27 mouse cellular contexts compared by ENCODE assay signal in genomic region chr6:108336506-108336905, GRCm38 (mm10).
DNase-seq lines count a peak whose midpoint lies in the region; ATAC-seq and TF ChIP-seq lines count a peak whose summit lies in the region.
"Had no signal": no experiment of that assay in that cellular context is flagged by ENCODE, and none has a peak within 500 bp of the region (broad histone marks: within the 10 kb centered on the region; RNA-seq: fewer than 3 reads in every experiment).

No protein-coding gene starts in this region.

- no peak overlapping the region for H3K27ac ChIP-seq in heart, embryonic 11.5 days (ENCODE audit: low read depth, low read length)
- peak overlapping the region; percentile 70; the same call in 1 of the 2 replicates for H3K27ac ChIP-seq in left cerebral cortex, adult 2 months
- H3K27ac ChIP-seq: embryonic facial prominence, embryonic 13.5 days; embryonic facial prominence, embryonic 15.5 days; forebrain, embryonic 10.5 days; forebrain, embryonic 12.5 days had no signal

- peaks cover 15% of the 10 kb centered on the region for H3K4me1 ChIP-seq in heart, embryonic 11.5 days (ENCODE audit: control insufficient read depth, insufficient read depth, low read length)
- H3K4me1 ChIP-seq: embryonic facial prominence, embryonic 15.5 days had no signal

- H3K9ac ChIP-seq in heart, embryonic 11.5 days (ENCODE audit: low read depth, low read length) = no peak overlapping the region
- H3K9ac ChIP-seq: embryonic facial prominence, embryonic 13.5 days; embryonic facial prominence, embryonic 15.5 days; forebrain, embryonic 12.5 days had no signal

- no peaks in the 10 kb centered on the region for H3K9me3 ChIP-seq in heart, embryonic 11.5 days (replicated peaks; ENCODE audit: control insufficient read depth, low read length)
- H3K9me3 ChIP-seq: embryonic facial prominence, embryonic 13.5 days; embryonic facial prominence, embryonic 15.5 days; forebrain, embryonic 10.5 days; forebrain, embryonic 12.5 days; G1E had no signal

- no peaks in the 10 kb centered on the region for H3K36me3 ChIP-seq in heart, embryonic 11.5 days (ENCODE audit: control insufficient read depth, insufficient read depth, low read length)
- H3K36me3 ChIP-seq: embryonic facial prominence, embryonic 15.5 days; forebrain, embryonic 12.5 days had no signal

- ATAC-seq in heart, embryonic 11.5 days (replicated peaks; ENCODE audit: insufficient number of reproducible peaks, low FRiP score, low TSS enrichment) = no peak
- ATAC-seq: activated CD4-positive, CD25-positive, alpha-beta regulatory T cell, adult 4 months; forebrain, embryonic 14.5 days; forebrain, embryonic 16.5 days; Patski had no signal

- WGBS in heart, embryonic 11.5 days (ENCODE audit: insufficient replicate concordance) = 85% methylated on average over 6 of the region's 6 CpGs

- intact Hi-C loops in left cerebral cortex, adult 2 months (cut with DNase I) = loop anchor here (5.0 kb wide), 1 partner anchor 264 kb away; no protein-coding TSS in a partner anchor
- intact Hi-C loops in gastrocnemius, postnatal 36 days (cut with DNase I) = no loop called here

- H3K4me3 ChIP-seq in heart, embryonic 11.5 days (ENCODE audit: low read depth, low read length) = no peak overlapping the region
- no peak overlapping the region for H3K4me3 ChIP-seq in left cerebral cortex, adult 2 months
- H3K4me3 ChIP-seq: embryonic facial prominence, embryonic 13.5 days; embryonic facial prominence, embryonic 15.5 days; erythroblast, embryonic 14.5 days; forebrain, embryonic 10.5 days; forebrain, embryonic 12.5 days had no signal

- peak; percentile 55 for DNase-seq in heart, adult 11 months
- no peak for DNase-seq in left cerebral cortex, adult 2 months (ENCODE audit: extremely low spot score in 1 of 2, low spot score in 2 of 2)
- DNase-seq in left cerebral cortex, adult 18-20 months (ENCODE audit: low spot score in 2 of 2) = no peak
- peak; percentile 54 for DNase-seq in induced T-regulatory cell, adult 2 months (ENCODE audit: low read depth)
- DNase-seq in gastrocnemius, postnatal 36 days = no peak
- DNase-seq: adrenal gland, adult 2 months; adrenal gland, postnatal 10 days; adrenal gland, postnatal 25 days; B cell, adult 2 months; cerebellum, adult 11 months; cerebellum, adult 18-20 months; cerebellum, adult 8-10 months; cerebellum, adult 9-11 months; cerebellum, postnatal 14 days; cerebellum, postnatal 36 days; embryo, embryonic 11 days had no signal

- no peak overlapping the region for H3K4me2 ChIP-seq in heart, embryonic 11.5 days
- H3K4me2 ChIP-seq: embryonic facial prominence, embryonic 13.5 days; embryonic facial prominence, embryonic 15.5 days; forebrain, embryonic 12.5 days had no signal

- no peak for TF ChIP-seq CTCF in left cerebral cortex, adult 2 months (IDR thresholded peaks at IDR 0.05)

- H3K27me3 ChIP-seq in heart, embryonic 11.5 days (ENCODE audit: control insufficient read depth, insufficient read depth, low read length) = no peaks in the 10 kb centered on the region
- H3K27me3 ChIP-seq: embryonic facial prominence, embryonic 13.5 days; embryonic facial prominence, embryonic 15.5 days; forebrain, embryonic 12.5 days; Patski had no signal

Comparison
In these comparisons a context has a peak if more than half of its experiments do, and no peak if none do; other contexts are left out.
1. DNase-seq: peak in heart, adult 11 months (single experiment) and induced T-regulatory cell, adult 2 months (single experiment); none in left cerebral cortex, adult 2 months (0 of 2), left cerebral cortex, adult 18-20 months (0 of 2) and gastrocnemius, postnatal 36 days (0 of 2).